Mouse (Mus musculus) CD4-positive, CD25-positive, alpha-beta regulatory T cell, adult 9 weeks (primary cell): ENCODE data around the gene Fkbpl. TPM values are rescaled to one million over a fixed set of nuclear protein-coding genes. Genes with fewer than 3 reads are reported as not detected.

Experiments
- polyA plus RNA-seq: library from polyadenylated mRNA; unstranded; fragments of 100-300 nt; shearing (Covaris generic); gene quantifications from one replicate; pipeline ENCODE4 v1.2.1, GENCODE M21; 2017

The Fkbpl gene
- polyA plus RNA-seq, result 6.2 TPM

GRCm38 (mm10) chr17:34644608-34645007 is at the start of gene Fkbpl:
Gene Fkbpl (plus strand): TSS chr17:34644764.

GRCm38 (mm10) chr17:34597566-34598095 is 46.9 kb upstream of the Fkbpl start, which contains the start of gene Ager:
Gene Ager (plus strand): TSS chr17:34597862.

GRCm38 (mm10) chr17:34603375-34604060 is 41.0 kb upstream of the Fkbpl start, which contains the start of gene Rnf5:
Gene Rnf5 (minus strand): TSS chr17:34603690.

GRCm38 (mm10) chr17:34604061-34604508 is 40.5 kb upstream of the Fkbpl start, which contains the start of gene Agpat1:
Gene Agpat1 (plus strand): TSS chr17:34604262.

GRCm38 (mm10) chr17:34615871-34616270 is 28.7 kb upstream of the Fkbpl start, which contains the start of gene Egfl8:
Gene Egfl8 (minus strand): TSS chr17:34615971.

GRCm38 (mm10) chr17:34627943-34628643 is 16.5 kb upstream of the Fkbpl start, which contains the start of gene Ppt2:
Gene Ppt2 (minus strand): TSS chr17:34628510.

GRCm38 (mm10) chr17:34629221-34629751 is 15.3 kb upstream of the Fkbpl start, which contains the start of gene Prrt1:
Gene Prrt1 (plus strand): TSS chr17:34629533.

GRCm38 (mm10) chr17:34646906-34647787 is 2.6 kb downstream of the Fkbpl start, which contains the start of gene Atf6b:
Gene Atf6b (plus strand): TSS chr17:34647146.

GRCm38 (mm10) chr17:34670235-34670634 is 25.7 kb downstream of the Fkbpl start, which contains the start of gene Tnxb:
Gene Tnxb (plus strand): TSS chr17:34670535.

Other genes starting within 250 kb of the Fkbpl start
- 2.0 TPM for gene BC051142, start 245.9 kb upstream of the Fkbpl start, polyA plus RNA-seq
- gene Btnl4, start 167.4 kb upstream of the Fkbpl start, polyA plus RNA-seq, result not detected
- not detected for gene Btnl6, start 127.4 kb upstream of the Fkbpl start, polyA plus RNA-seq
- gene Notch4, start 80.5 kb upstream of the Fkbpl start, polyA plus RNA-seq, result 0.48 TPM
- gene Gpsm3, start 55.0 kb upstream of the Fkbpl start, polyA plus RNA-seq, result 354 TPM
- gene Pbx2, start 53.5 kb upstream of the Fkbpl start, polyA plus RNA-seq, result 11.9 TPM
- gene Ager, start 46.9 kb upstream of the Fkbpl start, polyA plus RNA-seq, result 4.2 TPM
- 114 TPM for gene Rnf5, start 41.1 kb upstream of the Fkbpl start, polyA plus RNA-seq
- gene Agpat1, start 40.5 kb upstream of the Fkbpl start, polyA plus RNA-seq, result 25.7 TPM
- gene Egfl8, start 28.8 kb upstream of the Fkbpl start, polyA plus RNA-seq, result 3.9 TPM
- gene Ppt2, start 16.3 kb upstream of the Fkbpl start, polyA plus RNA-seq, result 26.8 TPM
- gene Prrt1, start 15.2 kb upstream of the Fkbpl start, polyA plus RNA-seq, result 2.9 TPM
- 61.4 TPM for gene Atf6b, start 2.4 kb downstream of the Fkbpl start, polyA plus RNA-seq
- gene Tnxb, start 25.8 kb downstream of the Fkbpl start, polyA plus RNA-seq, result not detected
- gene C4b, start 99.1 kb downstream of the Fkbpl start, polyA plus RNA-seq, result 0.07 TPM
- not detected for gene Cyp21a1, start 159.8 kb downstream of the Fkbpl start, polyA plus RNA-seq
- gene Stk19, start 192.2 kb downstream of the Fkbpl start, polyA plus RNA-seq, result 39.7 TPM
- gene Dxo, start 192.3 kb downstream of the Fkbpl start, polyA plus RNA-seq, result 76.3 TPM
- gene Skiv2l, start 205.4 kb downstream of the Fkbpl start, polyA plus RNA-seq, result 143 TPM
- 39.1 TPM for gene Nelfe, start 205.6 kb downstream of the Fkbpl start, polyA plus RNA-seq
- gene Cfb, start 217.8 kb downstream of the Fkbpl start, polyA plus RNA-seq, result 2.2 TPM
- gene Zbtb12, start 234.7 kb downstream of the Fkbpl start, polyA plus RNA-seq, result 0.41 TPM
- gene Gm20547, start 237.3 kb downstream of the Fkbpl start, polyA plus RNA-seq, result not detected